ENCODE assay signal across 12 mouse cellular contexts in the genomic region with DNA sequence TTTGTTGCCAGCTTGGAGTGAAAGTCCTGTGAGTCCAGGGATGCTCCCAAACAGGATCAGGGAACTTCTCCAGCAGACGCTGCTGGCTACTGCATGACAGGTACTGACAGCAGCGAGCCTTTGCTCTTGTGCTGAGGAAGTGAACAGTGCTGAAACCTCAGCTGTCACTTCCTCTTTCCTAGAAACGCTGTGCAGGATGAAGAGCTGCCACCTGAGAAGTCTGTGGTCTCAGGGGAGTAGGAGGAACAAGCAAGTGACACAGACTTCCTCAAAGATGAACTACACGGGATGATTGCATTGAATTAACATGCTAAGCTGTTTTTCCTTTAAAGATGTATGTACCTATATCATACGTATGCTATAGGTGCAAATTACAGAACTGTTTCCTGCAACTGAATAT. TPM values are rescaled to one million over a fixed set of nuclear protein-coding genes. Genes with fewer than 3 reads are reported as not detected.
DNase-seq lines count a peak whose midpoint lies in the region; ATAC-seq and TF ChIP-seq lines count a peak whose summit lies in the region.
"Had no signal": no experiment of that assay in that cellular context is flagged by ENCODE, and none has a peak within 500 bp of the region (broad histone marks: within the 10 kb centered on the region; RNA-seq: fewer than 3 reads in every experiment).

No protein-coding gene starts in this region.

- no peak overlapping the region for H3K9ac ChIP-seq in liver, postnatal 0 days (replicated peaks)
- H3K9ac ChIP-seq in forebrain, embryonic 11.5 days (ENCODE audit: low read length), result no peak overlapping the region
- H3K9ac ChIP-seq: hindbrain, embryonic 13.5 days; lung, embryonic 14.5 days had no signal

- peak; percentile 44 to 49 for DNase-seq in lung, adult 18-20 months
- DNase-seq in lung, postnatal 10 days, result no peak
- DNase-seq in liver, postnatal 0 days, result peak; percentile 40
- peak; percentile 17 for DNase-seq in skeletal muscle tissue, adult 2 months (ENCODE audit: low read depth, low spot score)
- no peak for DNase-seq in urinary bladder, postnatal 25 days (ENCODE audit: low spot score)
- no peak for DNase-seq in forebrain, embryonic 11.5 days (ENCODE audit: low spot score)
- no peak for DNase-seq in adrenal gland, adult (ENCODE audit: inconsistent age in 2 of 2, low spot score in 1 of 2)
- no peak for DNase-seq in adrenal gland, adult 2 months
- DNase-seq: cerebellum, postnatal 14 days; lung, embryonic 14.5 days had no signal

- H3K9me3 ChIP-seq in liver, postnatal 0 days (ENCODE audit: low read length), result no peaks in the 10 kb centered on the region
- no peaks in the 10 kb centered on the region for H3K9me3 ChIP-seq in forebrain, embryonic 11.5 days (ENCODE audit: control insufficient read depth, low read length)
- H3K9me3 ChIP-seq: hindbrain, embryonic 13.5 days had no signal

- peaks cover 16% of the 10 kb centered on the region for H3K4me1 ChIP-seq in liver, postnatal 0 days (ENCODE audit: insufficient read depth)
- no peaks in the 10 kb centered on the region for H3K4me1 ChIP-seq in forebrain, embryonic 11.5 days (replicated peaks; ENCODE audit: control insufficient read depth, insufficient read depth, low read length)
- H3K4me1 ChIP-seq: hindbrain, embryonic 13.5 days had no signal

- no peak for TF ChIP-seq CTCF in liver, postnatal 0 days (IDR thresholded peaks at IDR 0.05; ENCODE audit: low read depth)

- no peak for TF ChIP-seq EP300 in liver, postnatal 0 days (IDR thresholded peaks at IDR 0.05; ENCODE audit: low read depth)

- no peak overlapping the region for H3K27ac ChIP-seq in liver, postnatal 0 days (ENCODE audit: low read depth)
- no peak overlapping the region for H3K27ac ChIP-seq in forebrain, embryonic 11.5 days (ENCODE audit: low read depth, low read length)
- H3K27ac ChIP-seq: hindbrain, embryonic 13.5 days had no signal

- H3K27me3 ChIP-seq in liver, postnatal 0 days (ENCODE audit: insufficient read depth, low read length), result no peaks in the 10 kb centered on the region
- no peaks in the 10 kb centered on the region for H3K27me3 ChIP-seq in forebrain, embryonic 11.5 days (ENCODE audit: control insufficient read depth, insufficient read depth, low read length)
- H3K27me3 ChIP-seq: hindbrain, embryonic 13.5 days had no signal

- peaks cover 31% of the 10 kb centered on the region for H3K36me3 ChIP-seq in liver, postnatal 0 days (replicated peaks; ENCODE audit: insufficient read depth, low read length)
- no peaks in the 10 kb centered on the region for H3K36me3 ChIP-seq in forebrain, embryonic 11.5 days (ENCODE audit: control insufficient read depth, insufficient read depth, low read length)

- no peak overlapping the region for H3K4me2 ChIP-seq in liver, postnatal 0 days (ENCODE audit: low read depth, low read length)
- H3K4me2 ChIP-seq in forebrain, embryonic 11.5 days (ENCODE audit: low read depth, low read length, severe bottlenecking), result no peak overlapping the region
- H3K4me2 ChIP-seq: hindbrain, embryonic 13.5 days; lung, embryonic 14.5 days had no signal

- no peak overlapping the region for H3K4me3 ChIP-seq in liver, postnatal 0 days (ENCODE audit: low read depth, low read length)
- no peak overlapping the region for H3K4me3 ChIP-seq in forebrain, embryonic 11.5 days (ENCODE audit: low read depth, low read length)
- H3K4me3 ChIP-seq: hindbrain, embryonic 13.5 days; myocyte had no signal

- WGBS in liver, postnatal 0 days (ENCODE audit: insufficient replicate concordance), result 38% methylated on average over 5 of the region's 5 CpGs
- WGBS in forebrain, embryonic 11.5 days, result 88% methylated on average over 5 of the region's 5 CpGs

- ATAC-seq in liver, postnatal 0 days, result peak; percentile 36; the same call in 1 of the 2 replicates
- no peak for ATAC-seq in forebrain, embryonic 11.5 days (replicated peaks; ENCODE audit: low FRiP score)

RNA-seq across cellular contexts. Expression of a gene that starts 10.9 kb away (rescaled TPM):
- 10.7 and 13.0 TPM in 2 replicates for polyA plus RNA-seq in liver, postnatal 0 days (2015; fragmentation: Nextera tagmentation; extraction: Ambion mirVana)
- polyA plus RNA-seq in forebrain, embryonic 11.5 days (2014; fragmentation: Nextera tagmentation; extraction: Ambion mirVana), result 2.3 and 3.1 TPM in 2 replicates
- total RNA-seq in adrenal gland, adult 2 months (2021), result under 1 TPM; 0.26 to 0.52 TPM
- 0.12 and 0.44 TPM in 2 replicates for polyA plus RNA-seq in adrenal gland, adult 2 months (2012; rRNA removed)

Comparison
In these comparisons a context has a peak if more than half of its experiments do, and no peak if none do; other contexts are left out.
1. DNase-seq: peak in lung, adult 18-20 months (2 of 2), liver, postnatal 0 days (single experiment) and skeletal muscle tissue, adult 2 months (single experiment); none in lung, postnatal 10 days (single experiment), urinary bladder, postnatal 25 days (single experiment), forebrain, embryonic 11.5 days (single experiment), adrenal gland, adult (0 of 2) and adrenal gland, adult 2 months (single experiment).